Mouse (Mus musculus): ENCODE data around the gene Nek6. TPM values are rescaled to one million over a fixed set of nuclear protein-coding genes. Genes with fewer than 3 reads are reported as not detected.

Nek6 gene
- polyA plus RNA-seq, 1 experiment from 2014 or later: 85.1 TPM

DNA sequence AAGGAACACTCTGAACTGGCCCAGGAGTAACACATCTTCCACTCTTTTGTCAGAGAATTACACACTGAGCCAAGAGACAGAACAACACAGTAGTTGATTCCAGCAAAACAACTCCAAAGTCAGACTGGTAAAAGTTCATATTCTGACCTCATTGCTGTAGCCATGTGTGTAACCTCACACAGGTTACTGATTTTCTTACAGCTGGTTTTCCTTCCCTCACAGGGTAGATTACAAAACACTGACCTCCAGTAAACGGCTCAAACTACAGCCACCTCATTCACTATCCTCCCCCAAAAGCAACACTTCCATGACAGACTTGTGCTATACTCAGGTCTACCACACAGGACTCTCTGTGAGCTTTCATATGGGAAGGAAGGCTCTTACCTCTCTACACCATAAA is 96.3 kb downstream of the Nek6 start:
- WGBS (ENCODE audit: insufficient replicate concordance): 78% methylated on average over 1 of the region's 1 CpGs
- Histone ChIP-seq H3K9me3 (replicated peaks; ENCODE audit: control insufficient read depth, low read length) (no peaks in the 10 kb centered on the region), H3K27ac (ENCODE audit: low read depth, low read length) (no peak overlapping the region), H3K4me1 (ENCODE audit: control insufficient read depth, insufficient read depth, low read length) (no peaks in the 10 kb centered on the region; the same call in 1 of the 2 replicates), H3K27me3 (ENCODE audit: control insufficient read depth, insufficient read depth, low read length) (no peaks in the 10 kb centered on the region), H3K4me2 (no peak overlapping the region), H3K36me3 (ENCODE audit: control insufficient read depth, insufficient read depth, low read length) (peaks cover 2% of the 10 kb centered on the region; the same call in 1 of the 2 replicates), H3K4me3 (ENCODE audit: low read depth, low read length) (no peak overlapping the region), H3K9ac (ENCODE audit: low read depth, low read length) (no peak overlapping the region)
- no peak for ATAC-seq (replicated peaks; ENCODE audit: insufficient number of reproducible peaks, low FRiP score, low TSS enrichment)

DNA sequence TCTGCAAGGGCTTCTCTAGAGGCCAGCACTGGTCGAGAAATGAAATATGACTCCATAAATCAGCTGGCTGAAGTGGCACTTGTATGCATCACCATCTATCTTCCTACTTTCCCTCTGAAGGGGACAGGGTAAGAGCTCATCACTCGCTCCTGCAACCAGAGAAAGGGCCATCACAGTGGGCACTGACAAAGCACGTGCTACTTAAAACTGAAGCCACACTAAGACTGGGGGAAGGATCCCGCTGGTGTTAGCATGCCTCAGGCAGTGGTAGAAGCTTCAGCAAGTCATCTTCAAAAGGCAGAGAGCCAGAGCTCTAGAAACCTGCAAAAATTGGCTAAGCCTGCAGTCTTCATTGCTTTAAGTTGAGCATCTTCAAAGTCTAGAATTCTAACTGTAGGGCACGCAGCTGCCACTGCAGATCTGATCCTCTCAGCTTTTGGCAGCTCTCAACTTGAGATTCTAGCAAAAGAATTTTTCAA is 97.4 kb downstream of the Nek6 start:
- no peaks in the 10 kb centered on the region for H3K9me3 ChIP-seq (replicated peaks; ENCODE audit: control insufficient read depth, low read length)
- WGBS (ENCODE audit: insufficient replicate concordance): 75% methylated on average over 5 of the region's 5 CpGs
- H3K4me1 ChIP-seq (ENCODE audit: control insufficient read depth, insufficient read depth, low read length): no peaks in the 10 kb centered on the region; the same call in none of the 2 replicates
- peaks cover 2% of the 10 kb centered on the region; the same call in 1 of the 2 replicates for H3K36me3 ChIP-seq (ENCODE audit: control insufficient read depth, insufficient read depth, low read length)
- no peak overlapping the region for H3K4me3 ChIP-seq (ENCODE audit: low read depth, low read length)
- no peak overlapping the region for H3K27ac ChIP-seq (ENCODE audit: low read depth, low read length)
- ATAC-seq (replicated peaks; ENCODE audit: insufficient number of reproducible peaks, low FRiP score, low TSS enrichment): no peak
- H3K9ac ChIP-seq (ENCODE audit: low read depth, low read length): no peak overlapping the region
- no peak overlapping the region for H3K4me2 ChIP-seq
- no peaks in the 10 kb centered on the region for H3K27me3 ChIP-seq (ENCODE audit: control insufficient read depth, insufficient read depth, low read length)

DNA sequence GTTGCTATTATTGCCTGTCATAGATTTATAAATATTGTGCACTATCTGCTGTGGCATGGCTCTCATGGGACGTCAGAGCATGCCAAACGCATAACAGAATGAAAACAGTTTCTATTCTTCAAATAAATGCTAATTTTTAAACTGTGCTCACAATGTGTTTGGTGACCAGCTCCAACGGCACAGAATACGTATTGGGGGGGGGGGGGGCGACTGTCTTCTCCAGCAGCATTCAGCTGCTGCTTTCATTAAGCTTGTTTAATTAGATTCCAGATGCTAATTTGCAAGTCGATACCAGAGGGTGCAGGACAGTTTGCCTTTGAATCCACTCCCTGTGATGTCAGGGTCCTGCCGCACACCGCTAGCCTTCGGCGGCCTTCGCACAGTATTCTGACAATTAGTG is 97.9 kb downstream of the Nek6 start:
- Histone ChIP-seq H3K27me3 (ENCODE audit: control insufficient read depth, insufficient read depth, low read length) (no peaks in the 10 kb centered on the region), H3K4me1 (ENCODE audit: control insufficient read depth, insufficient read depth, low read length) (no peaks in the 10 kb centered on the region; the same call in none of the 2 replicates), H3K4me2 (no peak overlapping the region), H3K4me3 (ENCODE audit: low read depth, low read length) (no peak overlapping the region), H3K9ac (ENCODE audit: low read depth, low read length) (no peak overlapping the region), H3K36me3 (ENCODE audit: control insufficient read depth, insufficient read depth, low read length) (peaks cover 2% of the 10 kb centered on the region; the same call in 1 of the 2 replicates), H3K27ac (ENCODE audit: low read depth, low read length) (no peak overlapping the region), H3K9me3 (replicated peaks; ENCODE audit: control insufficient read depth, low read length) (no peaks in the 10 kb centered on the region)
- 93% methylated on average over 11 of the region's 11 CpGs for WGBS (ENCODE audit: insufficient replicate concordance)
- ATAC-seq (replicated peaks; ENCODE audit: insufficient number of reproducible peaks, low FRiP score, low TSS enrichment): no peak

DNA sequence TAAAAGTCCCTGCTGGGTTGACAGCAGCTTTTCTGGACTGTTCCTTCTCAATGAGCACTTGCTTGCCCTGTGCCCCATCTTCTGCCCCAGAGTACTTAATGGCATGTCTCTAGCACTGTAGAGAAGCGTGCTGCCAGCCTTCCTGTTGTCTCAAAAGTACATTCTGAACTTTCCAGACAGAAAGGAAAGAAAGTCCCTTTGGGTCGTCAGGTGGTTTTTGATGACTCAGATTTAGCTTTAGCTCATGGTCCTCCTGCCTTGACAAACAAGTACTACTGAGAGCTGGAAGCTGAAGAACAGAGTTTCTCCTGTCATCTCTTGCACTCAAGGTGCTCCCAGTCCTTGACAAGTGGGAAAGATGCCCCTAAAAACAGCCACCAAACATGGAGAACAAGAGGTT is 98.7 kb downstream of the Nek6 start:
- Histone ChIP-seq H3K27me3 (ENCODE audit: control insufficient read depth, insufficient read depth, low read length) (no peaks in the 10 kb centered on the region), H3K4me2 (no peak overlapping the region), H3K9me3 (replicated peaks; ENCODE audit: control insufficient read depth, low read length) (no peaks in the 10 kb centered on the region), H3K9ac (ENCODE audit: low read depth, low read length) (no peak overlapping the region), H3K4me3 (ENCODE audit: low read depth, low read length) (no peak overlapping the region), H3K27ac (ENCODE audit: low read depth, low read length) (no peak overlapping the region), H3K36me3 (ENCODE audit: control insufficient read depth, insufficient read depth, low read length) (peaks cover 2% of the 10 kb centered on the region; the same call in 1 of the 2 replicates), H3K4me1 (ENCODE audit: control insufficient read depth, insufficient read depth, low read length) (peaks cover 4% of the 10 kb centered on the region)
- no peak for ATAC-seq (replicated peaks; ENCODE audit: insufficient number of reproducible peaks, low FRiP score, low TSS enrichment)
- WGBS (ENCODE audit: insufficient replicate concordance): 69% methylated on average over 2 of the region's 2 CpGs

DNA sequence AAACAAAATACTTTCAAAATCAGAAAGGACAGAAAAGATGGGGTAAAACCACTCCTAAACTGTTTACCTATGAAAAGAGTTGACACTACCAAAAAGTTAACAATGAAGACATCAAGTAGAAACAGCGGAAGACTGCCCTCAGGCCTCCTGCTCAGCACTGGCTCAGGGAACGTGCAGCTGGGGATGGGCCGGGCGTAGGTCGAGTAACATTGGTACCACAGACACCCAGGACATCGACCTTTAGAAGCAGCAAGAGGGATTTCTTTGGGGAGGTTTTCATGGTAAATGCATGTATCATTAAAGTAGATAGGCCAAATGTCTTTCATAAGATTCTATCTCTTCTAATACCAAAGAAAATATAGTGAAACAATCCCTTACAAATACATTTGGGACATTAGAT is 101.2 kb downstream of the Nek6 start:
- Histone ChIP-seq H3K36me3 (ENCODE audit: control insufficient read depth, insufficient read depth, low read length) (peaks cover 2% of the 10 kb centered on the region), H3K4me2 (no peak overlapping the region), H3K9me3 (replicated peaks; ENCODE audit: control insufficient read depth, low read length) (no peaks in the 10 kb centered on the region), H3K4me3 (ENCODE audit: low read depth, low read length) (no peak overlapping the region), H3K9ac (ENCODE audit: low read depth, low read length) (no peak overlapping the region), H3K27me3 (ENCODE audit: control insufficient read depth, insufficient read depth, low read length) (no peaks in the 10 kb centered on the region), H3K27ac (ENCODE audit: low read depth, low read length) (no peak overlapping the region), H3K4me1 (ENCODE audit: control insufficient read depth, insufficient read depth, low read length) (peaks cover 13% of the 10 kb centered on the region)
- 89% methylated on average over 6 of the region's 6 CpGs for WGBS (ENCODE audit: insufficient replicate concordance)
- no peak for ATAC-seq (replicated peaks; ENCODE audit: insufficient number of reproducible peaks, low FRiP score, low TSS enrichment)

DNA sequence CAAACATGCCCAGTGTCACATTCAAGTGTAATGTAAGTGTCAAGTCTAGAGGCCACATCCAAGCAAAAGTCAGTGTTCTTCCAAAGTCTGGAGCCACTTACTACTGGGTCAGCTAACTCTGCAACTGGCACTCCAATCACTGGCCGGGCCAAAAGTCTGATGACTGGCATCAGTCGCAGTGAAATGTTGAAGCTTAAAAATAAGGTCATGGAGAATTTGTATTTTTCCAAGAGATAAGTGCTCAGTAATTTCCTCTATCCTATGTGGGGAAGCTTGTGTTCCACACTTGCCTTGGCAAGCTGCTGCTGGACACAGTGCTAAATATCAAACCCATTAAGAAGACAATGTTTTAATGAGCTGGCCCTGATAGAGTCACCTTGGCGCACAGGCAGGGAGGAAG is 102.1 kb downstream of the Nek6 start:
- ATAC-seq (replicated peaks; ENCODE audit: insufficient number of reproducible peaks, low FRiP score, low TSS enrichment): no peak
- WGBS (ENCODE audit: insufficient replicate concordance): 86% methylated on average over 3 of the region's 3 CpGs
- H3K27ac ChIP-seq (ENCODE audit: low read depth, low read length): no peak overlapping the region
- H3K27me3 ChIP-seq (ENCODE audit: control insufficient read depth, insufficient read depth, low read length): no peaks in the 10 kb centered on the region
- peaks cover 13% of the 10 kb centered on the region for H3K4me1 ChIP-seq (ENCODE audit: control insufficient read depth, insufficient read depth, low read length)
- H3K9ac ChIP-seq (ENCODE audit: low read depth, low read length): no peak overlapping the region
- no peak overlapping the region for H3K4me3 ChIP-seq (ENCODE audit: low read depth, low read length)
- no peaks in the 10 kb centered on the region for H3K9me3 ChIP-seq (replicated peaks; ENCODE audit: control insufficient read depth, low read length)
- peaks cover 2% of the 10 kb centered on the region for H3K36me3 ChIP-seq (ENCODE audit: control insufficient read depth, insufficient read depth, low read length)
- no peak overlapping the region for H3K4me2 ChIP-seq

DNA sequence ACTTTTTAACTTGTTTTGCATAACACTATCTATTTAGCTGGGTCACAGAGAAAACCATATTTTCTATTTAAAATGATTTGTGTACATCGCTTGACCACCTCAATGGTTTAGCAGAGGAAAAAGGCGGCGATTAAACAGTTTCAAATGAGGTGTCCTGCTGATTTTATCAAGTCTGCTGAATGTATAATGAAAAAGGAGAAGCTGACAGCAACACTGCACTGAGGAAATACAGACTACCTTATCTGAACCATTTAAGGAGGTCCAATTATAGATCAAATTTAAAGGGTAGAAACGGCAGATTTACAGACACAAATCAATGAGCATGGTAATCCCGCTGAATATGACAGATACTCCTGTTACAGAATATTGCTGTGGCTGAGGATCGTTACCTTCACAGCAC is 103.0 kb downstream of the Nek6 start:
- Histone ChIP-seq H3K4me2 (no peak overlapping the region), H3K36me3 (ENCODE audit: control insufficient read depth, insufficient read depth, low read length) (peaks cover 6% of the 10 kb centered on the region; the same call in 1 of the 2 replicates)
- WGBS (ENCODE audit: insufficient replicate concordance): 76% methylated on average over 6 of the region's 6 CpGs

DNA sequence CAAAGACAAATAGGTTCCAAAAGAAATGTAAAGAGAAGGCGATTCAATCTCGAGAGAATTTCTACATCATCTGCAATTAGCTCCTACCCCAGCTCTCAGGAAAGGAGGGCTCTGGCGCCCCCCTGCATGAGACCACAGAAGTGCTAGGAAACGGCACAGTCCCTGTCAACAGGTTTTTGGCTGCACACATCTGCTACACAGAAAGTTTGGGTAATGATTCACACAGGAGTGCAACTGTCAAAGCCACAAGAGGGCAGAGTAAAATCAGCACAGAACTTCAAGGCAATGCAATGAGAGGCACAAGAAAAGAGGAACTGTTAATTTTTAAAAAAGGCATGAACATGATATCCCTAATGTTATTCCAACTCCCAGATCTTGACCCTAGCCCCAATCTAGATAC is 104.6 kb downstream of the Nek6 start:
- Histone ChIP-seq H3K4me3 (ENCODE audit: low read depth, low read length) (no peak overlapping the region), H3K4me1 (ENCODE audit: control insufficient read depth, insufficient read depth, low read length) (peaks cover 13% of the 10 kb centered on the region), H3K4me2 (no peak overlapping the region), H3K27me3 (ENCODE audit: control insufficient read depth, insufficient read depth, low read length) (no peaks in the 10 kb centered on the region), H3K36me3 (ENCODE audit: control insufficient read depth, insufficient read depth, low read length) (peaks cover 6% of the 10 kb centered on the region; the same call in 1 of the 2 replicates), H3K9ac (ENCODE audit: low read depth, low read length) (no peak overlapping the region), H3K27ac (ENCODE audit: low read depth, low read length) (no peak overlapping the region), H3K9me3 (replicated peaks; ENCODE audit: control insufficient read depth, low read length) (no peaks in the 10 kb centered on the region)
- no peak for ATAC-seq (replicated peaks; ENCODE audit: insufficient number of reproducible peaks, low FRiP score, low TSS enrichment)
- 54% methylated on average over 4 of the region's 4 CpGs for WGBS (ENCODE audit: insufficient replicate concordance)

More for the DNA sequence above, 103.0 kb downstream of the Nek6 start:
- no peaks in the 10 kb centered on the region for H3K27me3 ChIP-seq (ENCODE audit: control insufficient read depth, insufficient read depth, low read length)
- H3K9ac ChIP-seq (ENCODE audit: low read depth, low read length): no peak overlapping the region
- H3K9me3 ChIP-seq (replicated peaks; ENCODE audit: control insufficient read depth, low read length): no peaks in the 10 kb centered on the region
- ATAC-seq (replicated peaks; ENCODE audit: insufficient number of reproducible peaks, low FRiP score, low TSS enrichment): no peak
- H3K4me1 ChIP-seq (ENCODE audit: control insufficient read depth, insufficient read depth, low read length): peaks cover 13% of the 10 kb centered on the region
- H3K4me3 ChIP-seq (ENCODE audit: low read depth, low read length): no peak overlapping the region
- no peak overlapping the region for H3K27ac ChIP-seq (ENCODE audit: low read depth, low read length)

Data from heart, embryonic 11.5 days (tissue).